Mouse (Mus musculus) testis, adult 2 months (tissue): Measurements from ENCODE around the gene Mcub.

Experiments used
- CTCF ChIP-seq: fragments of 200-500 bp; IDR thresholded peaks from 2 replicates; pipeline ENCODE4 v1.5.1; 2012; ENCODE audit warnings: low read depth, mild to moderate bottlenecking, inconsistent platforms, low read length, moderate library complexity; ENCODE audit not compliant: control insufficient read depth, insufficient read depth, insufficient replicate concordance
- POLR2A ChIP-seq: fragments of 200-500 bp; IDR thresholded peaks from 2 replicates; pipeline ENCODE4 v1.6.1; 2012; ENCODE audit warnings: low read depth, mild to moderate bottlenecking, inconsistent platforms, low read length, moderate library complexity; ENCODE audit not compliant: control insufficient read depth

DNA sequence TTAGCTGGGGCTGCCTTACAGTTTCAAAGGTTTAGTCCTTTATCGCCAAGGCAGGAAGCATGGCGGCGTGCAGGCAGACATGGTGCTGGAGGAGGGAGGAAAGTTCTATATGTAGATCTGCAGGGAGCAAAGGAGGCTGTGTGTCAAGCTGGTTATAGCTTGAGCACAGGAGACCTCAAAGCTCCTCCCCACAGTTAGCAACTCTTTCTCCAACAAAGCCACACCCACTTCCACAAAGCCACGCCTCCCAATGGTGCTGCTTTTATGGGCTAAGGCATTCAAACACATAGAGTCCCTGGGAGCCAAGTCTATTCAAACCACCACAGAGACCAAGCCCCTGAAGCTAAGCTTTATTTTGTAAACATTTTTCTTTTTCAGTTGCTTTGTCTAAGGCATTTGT, 71.1 kb downstream of the Mcub start:
- no peak for TF ChIP-seq POLR2A
- TF ChIP-seq CTCF: no peak
